Mouse (Mus musculus) left cerebral cortex, postnatal 10 days (tissue): ENCODE data around the gene Cdc14b. TPM values are rescaled to one million over a fixed set of nuclear protein-coding genes. Genes with fewer than 3 reads are reported as not detected.
A peak's percentile ranks its signal among the peaks of the same experiment; 100 is the strongest.

ENCODE experiments used
- DNase-seq, 2 experiments: peaks; one replicate each; pipeline ENCODE4 v3.0.0; 2021 to 2022; ENCODE audit warnings: low spot score in 2 of 2, mixed read lengths in 1 of 2; ENCODE audit errors: extremely low spot score in 1 of 2
- intact Hi-C: fragments of 180-260 bp; cut with DNase I; formaldehyde crosslinking; loops from one replicate; pipeline ENCODE4 v1.15.1; 2025
- total RNA-seq, 2 experiments: library from RNA; stranded (reverse); gene quantifications; 2 replicates each; pipeline ENCODE4 v1.2.3; 2021

Gene Cdc14b
- 1 to 10 TPM; 2.9 to 3.4 TPM for total RNA-seq

DNA sequence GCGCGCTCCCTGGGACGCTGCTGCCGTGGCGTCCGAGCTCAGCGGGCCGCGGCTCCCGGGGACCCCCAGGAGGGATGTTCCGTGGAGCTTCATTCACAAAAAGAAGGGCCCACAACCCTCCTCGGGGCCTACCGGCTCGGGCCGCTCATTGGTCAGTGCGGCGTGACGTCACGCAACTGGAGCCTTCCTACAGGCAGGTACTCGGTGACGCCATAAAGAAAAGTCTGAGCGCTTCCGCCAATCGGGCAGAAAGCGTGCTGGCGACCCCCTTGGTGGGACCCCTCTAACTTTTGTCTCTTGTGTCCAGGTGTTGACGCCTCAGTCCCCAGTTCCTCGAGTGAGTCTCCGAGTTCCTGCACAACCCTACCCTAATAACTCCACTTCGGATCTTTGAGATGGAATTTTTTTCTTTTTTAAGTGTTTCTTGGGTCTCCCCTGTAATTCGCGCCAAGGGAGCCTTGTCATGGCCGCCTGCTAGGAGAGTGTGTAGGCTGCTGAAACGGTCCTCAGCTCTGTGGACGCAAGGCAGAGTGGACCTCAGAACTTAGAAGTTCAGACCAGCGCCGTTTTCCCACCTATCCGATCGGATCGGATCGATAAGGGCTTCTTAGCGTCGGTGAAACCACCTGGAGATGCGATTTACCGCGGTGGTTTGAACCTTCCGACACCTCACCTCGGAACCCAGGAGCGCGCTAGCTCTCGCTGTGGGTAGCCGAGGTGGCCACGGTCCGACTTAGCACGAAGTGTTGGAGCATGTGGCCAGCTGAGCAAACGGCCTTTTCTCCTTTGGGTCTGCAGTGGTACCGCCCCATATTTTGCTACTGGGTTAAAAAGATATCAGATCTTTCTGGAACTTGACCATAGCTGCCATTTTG, at the start of gene Cdc14b:
Gene Cdc14b (minus strand): TSS at position 412 of the 875 bp plus-strand sequence.
- peak; percentile 39 to 76 for DNase-seq
- intact Hi-C loops = no loop called here

DNA sequence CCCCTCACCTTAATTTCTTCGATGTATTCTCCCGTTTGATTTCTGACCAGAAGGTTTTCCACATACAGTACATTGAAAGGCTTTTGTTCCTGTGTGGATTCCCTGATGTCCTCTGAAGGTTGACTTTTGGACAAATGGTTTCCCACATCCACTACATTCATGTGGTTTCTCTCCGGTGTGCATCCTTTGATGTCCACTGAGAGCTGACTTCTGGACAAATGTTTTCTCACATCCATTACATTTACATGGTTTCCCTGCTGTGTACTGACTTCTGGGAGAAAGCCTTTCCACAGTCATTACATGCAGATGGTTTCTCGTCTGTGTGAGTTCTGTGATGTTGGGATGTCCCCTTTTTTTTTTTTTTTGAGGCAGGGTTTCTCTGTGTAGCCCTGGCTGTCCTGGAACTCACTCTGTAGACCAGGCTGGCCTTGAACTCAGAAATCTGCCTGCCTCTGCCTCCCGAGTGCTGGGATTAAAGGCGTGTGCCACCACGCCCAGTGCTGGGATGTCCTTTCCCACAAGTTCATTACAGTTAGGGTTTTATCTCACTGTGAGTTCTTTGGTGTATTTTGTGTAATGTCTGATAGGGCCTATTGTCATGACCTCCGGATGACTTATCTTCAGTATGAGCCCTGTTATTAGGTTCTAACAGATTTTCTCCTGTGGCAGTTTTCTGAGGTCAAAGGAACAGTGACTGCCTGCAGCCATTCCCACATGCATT, 47.6 kb upstream of the Cdc14b start:
- intact Hi-C loops = loop anchor here (10.0 kb wide), 1 partner anchor 582 kb away; the partner anchor contains the start of gene Cntnap3

DNA sequence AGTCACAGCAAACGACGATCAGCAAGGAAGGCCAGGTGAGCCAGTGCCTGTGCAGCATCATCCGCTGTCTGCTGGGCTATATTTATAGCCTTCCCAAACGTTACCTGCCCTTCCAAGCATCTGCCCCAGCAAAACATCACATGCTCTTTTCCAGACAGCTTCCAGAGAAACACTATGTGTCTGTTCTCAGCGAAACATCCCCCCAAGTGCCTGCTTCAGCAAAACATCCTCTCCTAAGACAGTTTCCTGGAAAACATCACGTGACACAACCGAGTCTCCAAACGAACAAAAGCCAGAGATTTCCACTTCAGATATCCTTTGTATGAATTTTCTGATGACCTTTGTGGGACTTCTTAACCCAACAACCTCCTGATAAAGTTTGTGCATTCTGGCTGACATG, 45.2 kb upstream of the Cdc14b start:
- DNase-seq = no peak
- intact Hi-C loops = loop anchor here (10.0 kb wide), 1 partner anchor 584 kb away; the partner anchor contains the start of gene Cntnap3

More for the DNA sequence above, 47.6 kb upstream of the Cdc14b start:
- DNase-seq = no peak

DNA sequence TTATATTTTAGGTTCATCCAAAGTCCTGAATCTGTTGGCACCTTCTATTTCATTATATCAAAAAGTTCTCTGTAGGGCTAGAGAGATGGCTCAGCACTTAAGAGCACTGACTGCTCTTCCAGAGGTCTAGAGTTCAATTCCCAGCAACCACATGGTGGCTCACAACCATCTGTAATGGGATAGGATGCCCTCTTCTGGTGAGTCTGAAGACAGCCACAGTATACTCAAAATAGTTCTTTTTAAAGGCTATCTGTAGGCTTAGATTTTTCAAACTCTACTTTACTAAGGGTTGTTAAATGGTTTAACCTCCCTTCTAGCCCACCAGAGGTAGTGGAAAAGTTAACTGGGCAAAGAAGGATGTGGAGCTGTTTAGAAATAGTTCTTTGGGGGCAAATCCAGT, 44.7 kb upstream of the Cdc14b start:
- intact Hi-C loops = loop anchor here (10.0 kb wide), 1 partner anchor 585 kb away; the partner anchor contains the start of gene Cntnap3
- no peak for DNase-seq

DNA sequence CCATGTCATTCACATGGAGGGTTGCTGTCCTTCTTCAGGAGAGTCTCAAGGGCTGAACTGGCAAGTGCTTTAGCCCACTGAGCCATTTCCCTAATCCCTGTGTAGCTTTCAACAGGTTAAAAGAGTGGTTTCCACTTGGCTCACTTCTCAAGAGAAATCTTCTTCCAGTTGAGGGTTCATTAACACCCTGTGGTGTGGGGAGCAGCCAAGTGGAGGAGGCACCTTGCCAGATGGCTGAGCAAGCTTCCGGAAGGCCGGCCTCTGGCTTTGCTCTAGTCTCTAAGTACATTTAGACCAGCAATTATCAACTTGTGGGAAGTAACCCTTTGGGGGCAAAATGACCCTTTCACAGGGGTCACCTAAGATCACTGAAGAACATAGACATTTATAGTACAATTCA, 43.3 kb upstream of the Cdc14b start:
- peak in 1 of 2 experiments; percentile 68 for DNase-seq
- intact Hi-C loops = no loop called here

DNA sequence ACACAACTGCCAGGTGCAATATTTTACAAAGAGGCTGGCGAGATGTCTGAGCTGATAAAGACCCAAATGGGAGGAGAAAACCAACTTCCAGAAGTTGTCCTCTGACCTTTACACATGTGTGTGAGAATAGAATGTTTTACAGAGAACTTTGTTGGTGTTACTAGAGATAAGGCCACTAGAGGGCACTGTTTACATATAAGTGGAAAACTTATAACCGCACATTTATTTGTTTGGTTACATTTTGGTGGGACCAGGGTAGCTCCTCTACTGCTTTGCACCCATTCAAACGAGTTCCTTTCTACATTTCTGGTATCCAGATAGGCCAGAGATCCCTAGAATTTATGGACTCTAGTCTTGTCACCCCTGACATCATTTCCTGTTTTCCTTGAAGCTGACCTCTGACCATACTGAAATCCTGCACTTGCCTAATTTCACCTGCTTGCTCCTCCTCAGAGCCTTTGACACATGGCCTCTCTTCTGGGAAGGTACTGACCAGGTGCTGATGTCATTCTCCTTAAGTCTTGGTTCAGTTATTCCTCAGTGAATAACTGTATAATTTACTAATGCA, 40.5 kb upstream of the Cdc14b start:
- intact Hi-C loops = loop anchor here (1.0 kb wide), 2 partner anchors 118 to 124 kb away; no protein-coding TSS in a partner anchor
- DNase-seq = peak in 1 of 2 experiments; percentile 61

DNA sequence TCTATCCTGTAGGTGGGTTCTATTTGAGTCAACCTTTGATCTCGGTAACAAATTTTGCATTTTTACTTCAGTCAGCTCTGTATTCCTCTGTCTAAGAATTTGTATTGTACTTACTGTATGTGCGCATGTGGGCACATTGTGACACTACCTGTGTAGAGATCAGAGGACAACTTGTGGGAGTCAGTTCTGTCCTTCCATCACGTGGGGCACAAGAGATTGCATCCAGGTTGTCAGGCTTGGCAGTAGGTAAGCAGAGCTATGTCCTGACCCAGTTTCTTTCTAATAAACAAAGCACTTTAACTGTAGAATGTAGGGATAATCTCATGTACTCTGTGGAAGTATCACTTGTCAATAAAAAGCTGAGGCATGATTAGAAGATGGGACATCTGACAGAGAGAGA, 39.0 kb upstream of the Cdc14b start:
- intact Hi-C loops = loop anchor here (5.0 kb wide), 1 partner anchor 53 kb away; no protein-coding TSS in a partner anchor
- DNase-seq = no peak

DNA sequence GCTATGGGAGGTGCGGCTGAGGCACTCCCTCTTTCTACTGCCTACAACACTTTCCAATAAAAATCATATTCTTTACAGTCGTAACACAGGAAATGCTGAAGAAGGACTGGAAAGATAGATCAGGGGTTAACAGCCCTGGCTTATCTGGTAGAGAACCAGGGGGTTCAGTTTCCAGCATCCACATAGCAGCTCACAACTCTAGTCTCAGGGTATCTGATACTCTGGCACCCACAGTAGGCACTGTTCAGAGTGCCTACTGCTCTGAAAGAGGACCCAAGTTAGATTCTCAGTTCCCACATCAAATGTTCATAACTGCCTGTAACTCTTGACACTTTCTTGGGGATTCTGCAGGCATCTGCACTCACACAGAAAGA, 37.8 kb upstream of the Cdc14b start:
- intact Hi-C loops = loop anchor here (5.0 kb wide), 1 partner anchor 54 kb away; no protein-coding TSS in a partner anchor
- DNase-seq = no peak

DNA sequence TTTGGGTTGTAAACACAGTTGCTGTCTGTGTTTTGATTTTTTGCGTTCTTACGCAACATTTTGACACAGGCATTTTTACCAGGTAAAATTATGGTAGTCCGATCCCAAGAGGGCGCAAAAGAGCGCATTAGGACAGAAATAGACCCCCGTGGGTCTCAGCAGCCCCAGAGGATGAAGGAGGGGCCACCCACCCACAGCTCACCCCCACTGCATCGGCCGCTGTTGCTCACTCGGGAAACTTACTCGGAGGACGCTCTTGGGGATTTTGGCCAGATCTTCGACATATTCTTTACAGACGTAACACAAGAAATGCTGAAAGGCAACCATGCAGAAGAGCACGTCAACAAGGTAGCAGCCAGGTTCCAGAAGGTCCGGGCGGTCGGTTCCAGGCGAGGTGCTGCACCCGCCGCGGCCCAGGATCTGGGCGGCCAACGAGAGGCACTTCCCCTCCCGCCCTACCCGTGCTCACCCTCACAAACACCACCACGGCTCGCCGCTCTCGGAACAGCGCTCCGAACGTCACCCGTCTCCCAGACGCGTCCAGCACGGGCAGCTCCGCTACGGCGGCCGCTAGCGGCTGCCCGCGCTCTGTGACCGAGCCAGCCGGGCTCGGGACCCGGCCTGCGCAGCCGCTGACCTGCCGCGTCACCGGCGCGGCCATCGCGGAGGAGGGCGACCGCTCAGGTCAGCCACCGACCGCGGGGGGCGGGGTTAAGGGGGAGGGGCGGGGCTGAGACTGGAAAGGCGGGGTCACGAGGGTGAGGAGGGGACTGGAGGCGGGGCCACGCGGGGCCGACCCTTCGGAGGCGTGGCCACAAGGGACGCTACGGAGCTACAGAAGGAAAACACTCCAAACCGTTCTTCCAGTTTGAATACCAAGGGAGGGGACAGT, 37.2 kb upstream of the Cdc14b start, which contains the start of gene Aaed1:
Gene Aaed1 (minus strand): TSS at position 687 of the 892 bp plus-strand sequence.
- DNase-seq = peak; percentile 84 to 93
- intact Hi-C loops = loop anchor here (5.0 kb wide), 1 partner anchor 55 kb away; no protein-coding TSS in a partner anchor

DNA sequence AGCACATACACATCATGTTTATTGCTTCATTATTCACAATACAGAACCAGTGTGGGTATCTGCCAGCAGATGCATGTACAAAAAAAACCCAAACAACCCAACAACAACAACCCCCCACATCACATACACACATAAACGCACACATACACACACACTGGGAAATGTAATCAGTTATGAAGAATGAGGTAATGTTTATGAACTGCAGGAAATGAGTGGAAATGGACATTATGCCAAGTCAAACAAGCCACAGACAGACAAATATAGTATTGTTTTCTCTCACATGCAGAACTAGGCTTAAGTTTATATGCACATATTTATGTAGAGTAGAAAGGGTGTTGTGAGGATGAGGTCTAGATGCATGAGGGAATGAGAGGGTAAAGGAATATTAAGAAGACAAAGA, 36.2 kb upstream of the Cdc14b start:
- no peak for DNase-seq
- intact Hi-C loops = loop anchor here (5.0 kb wide), 1 partner anchor 56 kb away; no protein-coding TSS in a partner anchor

DNA sequence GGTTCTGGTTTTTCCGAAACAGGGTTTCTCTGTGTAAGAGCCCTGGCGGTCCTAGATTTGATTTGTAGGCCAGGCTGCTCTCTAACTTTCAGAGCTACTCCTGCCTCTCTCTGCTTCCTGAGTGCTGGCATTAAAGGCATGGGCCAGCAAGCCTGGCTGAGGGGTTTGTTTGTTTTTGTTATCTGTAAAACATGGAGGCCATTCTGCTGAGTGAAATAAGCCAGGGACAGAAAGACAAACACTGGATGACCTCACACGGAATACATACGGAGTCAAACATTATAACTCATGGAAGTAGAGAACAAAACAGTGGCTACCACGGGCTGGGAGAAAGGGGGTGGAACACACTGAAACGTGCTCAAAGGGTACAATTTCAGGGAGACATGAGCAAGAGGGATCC, 35.5 kb upstream of the Cdc14b start:
- no peak for DNase-seq
- intact Hi-C loops = loop anchor here (5.0 kb wide), 1 partner anchor 57 kb away; no protein-coding TSS in a partner anchor

DNA sequence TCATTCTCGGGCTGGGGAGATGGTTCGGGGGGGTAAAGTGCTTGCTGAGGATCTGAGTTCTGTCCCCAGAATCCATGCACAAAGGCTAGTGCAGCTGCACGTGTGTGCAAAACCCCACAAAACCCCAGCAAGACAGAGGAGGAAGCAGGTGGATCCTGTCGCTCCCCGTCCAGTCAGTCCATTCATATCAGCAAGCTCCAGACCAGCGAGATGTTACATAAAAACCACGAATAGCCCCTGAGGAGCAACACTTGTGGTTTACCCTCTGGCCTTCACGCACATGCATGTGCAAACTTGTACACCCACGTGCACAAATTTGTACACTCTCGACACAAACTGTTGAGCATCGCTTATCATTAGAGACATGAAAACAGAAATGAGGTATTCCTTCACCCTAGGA, 34.8 kb upstream of the Cdc14b start:
- intact Hi-C loops = loop anchor here (5.0 to 10.0 kb wide), 4 partner anchors 57 to 205 kb away; partner anchors contain the start of gene Habp4

DNA sequence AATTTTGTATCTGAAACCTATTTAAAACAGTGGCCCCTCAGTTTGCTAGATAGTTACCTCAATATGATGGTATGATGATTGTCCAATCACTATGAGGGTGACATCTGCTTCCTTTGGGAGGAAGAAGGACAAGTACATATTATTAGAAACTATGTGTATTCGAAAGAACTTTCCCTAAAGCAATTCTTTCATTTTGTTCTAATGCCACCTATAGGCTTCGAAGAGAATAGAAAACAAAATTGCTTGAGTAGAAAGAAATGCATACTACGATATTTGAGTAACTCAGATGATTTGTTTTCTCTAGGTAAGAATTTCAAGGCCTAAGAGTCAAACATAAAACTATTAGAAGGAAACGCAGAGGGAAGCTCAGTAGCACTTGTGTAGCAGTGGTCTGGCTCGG, 33.9 kb upstream of the Cdc14b start:
- intact Hi-C loops = loop anchor here (5.0 to 10.0 kb wide), 3 partner anchors 127 to 204 kb away; partner anchors contain the start of gene Habp4
- DNase-seq = no peak

More for the DNA sequence above, 34.8 kb upstream of the Cdc14b start:
- DNase-seq = no peak

DNA sequence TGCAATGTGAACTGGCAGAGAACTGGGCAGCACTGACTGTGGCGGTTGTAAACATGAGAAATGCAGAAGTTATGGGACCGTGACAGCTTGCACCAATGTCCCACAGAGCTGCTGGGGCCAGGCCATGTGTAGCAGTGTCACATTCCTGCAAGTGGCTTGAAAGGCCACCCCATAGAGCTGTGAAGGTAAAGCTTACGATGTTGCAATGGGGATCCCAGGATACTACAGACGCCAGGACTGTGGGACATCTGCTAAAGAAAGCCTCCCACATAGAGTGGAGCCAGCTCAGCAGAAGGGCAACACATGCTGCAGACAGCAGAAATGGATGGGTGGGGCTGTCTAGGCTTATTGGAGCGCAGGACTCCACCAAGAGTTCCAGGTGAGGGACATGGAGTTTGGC, 32.4 kb upstream of the Cdc14b start:
- DNase-seq = no peak

DNA sequence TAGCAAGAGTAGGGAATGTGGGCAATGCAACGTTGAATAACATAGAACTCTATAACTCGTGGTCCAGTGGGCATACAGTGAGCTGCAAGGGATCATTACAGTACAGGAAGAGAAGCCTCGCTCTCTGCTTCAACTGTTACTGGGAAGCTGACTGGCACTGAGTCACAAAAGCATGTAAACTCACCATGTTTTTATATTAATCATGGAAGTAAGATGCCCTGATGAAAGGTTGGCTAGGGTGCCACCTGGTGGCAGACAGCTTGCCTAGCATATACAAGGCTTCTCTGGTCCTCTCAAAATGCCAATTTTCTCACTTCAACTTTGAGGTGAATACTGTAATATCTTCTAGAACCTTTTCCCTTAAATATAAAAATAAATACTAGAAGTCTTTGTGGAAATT, 31.0 kb upstream of the Cdc14b start:
- intact Hi-C loops = loop anchor here (2.0 to 10.0 kb wide), 4 partner anchors 55 to 201 kb away; partner anchors contain the start of gene Habp4
- DNase-seq = peak in 1 of 2 experiments; percentile 69

More for the DNA sequence above, 32.4 kb upstream of the Cdc14b start:
- intact Hi-C loops = loop anchor here (2.0 to 10.0 kb wide), 4 partner anchors 57 to 203 kb away; partner anchors contain the start of gene Habp4

DNA sequence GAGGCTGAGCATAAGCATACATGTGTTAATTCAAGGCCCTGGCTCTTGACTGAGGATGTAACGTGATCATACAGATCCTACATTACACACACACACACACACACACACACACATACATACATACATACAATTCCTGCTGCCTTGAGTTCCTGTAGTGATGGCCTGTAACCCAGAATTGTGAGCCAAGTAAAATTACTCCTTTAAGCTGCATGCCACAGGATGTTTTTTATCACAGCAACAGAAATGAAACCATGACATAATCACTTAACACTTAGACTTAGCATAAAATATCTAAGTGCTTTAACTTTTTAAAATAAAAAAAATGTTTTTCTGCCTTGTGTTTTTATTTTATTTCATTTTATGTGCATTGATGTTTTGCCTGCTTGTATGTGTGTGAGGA, 24.0 kb upstream of the Cdc14b start:
- intact Hi-C loops = no loop called here
- DNase-seq = no peak

DNA sequence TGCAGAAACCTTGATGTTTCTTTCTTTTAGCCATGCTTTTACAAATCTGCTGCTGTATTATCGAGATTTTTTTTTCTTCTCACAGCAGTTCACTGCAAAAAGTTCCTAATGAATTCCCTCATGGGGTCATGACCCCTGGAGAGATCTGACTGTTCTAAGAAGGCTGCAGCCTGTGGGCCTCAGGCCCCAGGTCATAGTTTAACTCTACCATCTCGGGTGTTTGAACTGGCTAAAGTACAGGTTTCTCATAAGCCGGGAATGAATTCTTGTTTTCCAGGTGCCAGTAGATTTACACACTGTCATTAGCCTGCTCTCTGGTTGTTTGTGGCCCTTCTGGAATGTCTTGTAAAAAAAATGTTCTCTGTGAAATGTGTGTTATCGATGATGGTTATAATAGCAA, 11.7 kb upstream of the Cdc14b start:
- intact Hi-C loops = no loop called here

DNA sequence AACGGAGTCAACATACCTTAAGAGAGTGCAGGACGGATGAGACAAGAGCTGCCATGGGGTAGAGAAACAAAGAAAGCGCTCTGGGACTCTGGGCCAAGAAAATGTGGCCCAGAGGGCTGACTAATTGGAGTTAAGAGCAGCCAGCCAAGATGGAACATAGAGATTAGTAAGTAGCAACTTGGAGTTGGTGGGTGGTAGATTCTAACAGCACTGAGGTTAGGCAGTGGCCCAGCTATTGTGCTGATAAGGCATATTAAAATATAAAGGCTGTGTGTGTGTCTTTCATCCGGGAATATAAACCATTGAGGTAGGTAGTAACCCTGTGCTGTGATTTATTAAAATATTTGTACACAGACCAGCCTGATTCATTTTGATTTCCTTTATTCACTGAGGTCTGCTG, 11.2 kb upstream of the Cdc14b start:
- intact Hi-C loops = no loop called here
- no peak for DNase-seq

More for the DNA sequence above, 11.7 kb upstream of the Cdc14b start:
- DNase-seq = no peak
